ENCODE assay signal across 14 mouse cellular contexts in genomic region chr6:135662386-135662785, GRCm38 (mm10).
A peak's percentile ranks its signal among the peaks of the same experiment; 100 is the strongest.
DNase-seq lines count a peak whose midpoint lies in the region; ATAC-seq and TF ChIP-seq lines count a peak whose summit lies in the region.
"Had no signal": no experiment of that assay in that cellular context is flagged by ENCODE, and none has a peak within 500 bp of the region (broad histone marks: within the 10 kb centered on the region; RNA-seq: fewer than 3 reads in every experiment).

No protein-coding gene starts in this region.

- H3K4me1 ChIP-seq in hindbrain, postnatal 0 days (ENCODE audit: insufficient read depth, low read length): no peaks in the 10 kb centered on the region
- H3K4me1 ChIP-seq in hindbrain, embryonic 12.5 days: no peaks in the 10 kb centered on the region
- H3K4me1 ChIP-seq in heart, embryonic 10.5 days: no peaks in the 10 kb centered on the region
- H3K4me1 ChIP-seq: liver, embryonic 12.5 days; midbrain, embryonic 10.5 days had no signal

- WGBS in hindbrain, postnatal 0 days: 60% methylated on average over 3 of the region's 3 CpGs
- WGBS in hindbrain, embryonic 12.5 days: 90% methylated on average over 3 of the region's 3 CpGs
- WGBS in heart, embryonic 10.5 days: 86% methylated on average over 3 of the region's 3 CpGs

- no peaks in the 10 kb centered on the region for H3K9me3 ChIP-seq in hindbrain, postnatal 0 days (ENCODE audit: low read length)
- H3K9me3 ChIP-seq in hindbrain, embryonic 12.5 days (replicated peaks): no peaks in the 10 kb centered on the region
- H3K9me3 ChIP-seq in heart, embryonic 10.5 days: no peaks in the 10 kb centered on the region
- H3K9me3 ChIP-seq: liver, embryonic 12.5 days; midbrain, embryonic 10.5 days had no signal

- peak; percentile 26 for DNase-seq in hindbrain, postnatal 0 days (ENCODE audit: low spot score)
- peak; percentile 15 to 19 for DNase-seq in frontal cortex, postnatal 25 days (ENCODE audit: low spot score in 2 of 2)
- DNase-seq in layer of hippocampus, postnatal 36 days: peak; percentile 59 to 60
- peak; percentile 34 to 51 for DNase-seq in right cerebral cortex, postnatal 36 days (ENCODE audit: low spot score in 2 of 2)
- DNase-seq in heart, embryonic 10.5 days (ENCODE audit: low spot score): no peak
- DNase-seq in lung, postnatal 36 days: no peak
- DNase-seq: gastrocnemius, postnatal 14 days; kidney, adult 8-10 months; lung, postnatal 10 days; thymus, postnatal 14 days had no signal

- H3K9ac ChIP-seq in hindbrain, postnatal 0 days (replicated peaks; ENCODE audit: low read length): no peak overlapping the region
- no peak overlapping the region for H3K9ac ChIP-seq in hindbrain, embryonic 12.5 days
- H3K9ac ChIP-seq: hindbrain, embryonic 14.5 days; liver, embryonic 12.5 days had no signal

- H3K4me3 ChIP-seq in hindbrain, postnatal 0 days (ENCODE audit: low read length): no peak overlapping the region
- no peak overlapping the region for H3K4me3 ChIP-seq in hindbrain, embryonic 12.5 days
- no peak overlapping the region for H3K4me3 ChIP-seq in heart, embryonic 10.5 days
- H3K4me3 ChIP-seq: liver, embryonic 12.5 days; midbrain, embryonic 10.5 days had no signal

- TF ChIP-seq CTCF in hindbrain, postnatal 0 days (IDR thresholded peaks at IDR 0.05; ENCODE audit: low read depth): no peak

- no peak overlapping the region for H3K27ac ChIP-seq in hindbrain, postnatal 0 days
- no peak overlapping the region for H3K27ac ChIP-seq in hindbrain, embryonic 12.5 days
- H3K27ac ChIP-seq in heart, embryonic 10.5 days: no peak overlapping the region
- H3K27ac ChIP-seq: hindbrain, embryonic 14.5 days; liver, embryonic 12.5 days; midbrain, embryonic 10.5 days had no signal

- H3K27me3 ChIP-seq in hindbrain, postnatal 0 days (ENCODE audit: insufficient read depth, low read length): no peaks in the 10 kb centered on the region
- H3K27me3 ChIP-seq in hindbrain, embryonic 12.5 days: no peaks in the 10 kb centered on the region
- no peaks in the 10 kb centered on the region for H3K27me3 ChIP-seq in heart, embryonic 10.5 days (ENCODE audit: insufficient read depth, poor library complexity, severe bottlenecking)
- H3K27me3 ChIP-seq: liver, embryonic 12.5 days had no signal

- ATAC-seq in hindbrain, postnatal 0 days: no peak
- ATAC-seq in hindbrain, embryonic 12.5 days (ENCODE audit: low FRiP score): no peak
- ATAC-seq: liver, embryonic 12.5 days had no signal

- no peaks in the 10 kb centered on the region for H3K36me3 ChIP-seq in hindbrain, postnatal 0 days (ENCODE audit: insufficient read depth, low read length)
- H3K36me3 ChIP-seq in hindbrain, embryonic 12.5 days: no peaks in the 10 kb centered on the region
- no peaks in the 10 kb centered on the region for H3K36me3 ChIP-seq in heart, embryonic 10.5 days
- H3K36me3 ChIP-seq: liver, embryonic 12.5 days; midbrain, embryonic 10.5 days had no signal

- H3K4me2 ChIP-seq in hindbrain, postnatal 0 days (ENCODE audit: low read depth, low read length): no peak overlapping the region
- H3K4me2 ChIP-seq in hindbrain, embryonic 12.5 days (replicated peaks): no peak overlapping the region
- H3K4me2 ChIP-seq: hindbrain, embryonic 14.5 days; liver, embryonic 12.5 days had no signal

Comparison
In these comparisons a context has a peak if more than half of its experiments do, and no peak if none do; other contexts are left out.
1. DNase-seq: peak in hindbrain, postnatal 0 days (single experiment), frontal cortex, postnatal 25 days (2 of 2), layer of hippocampus, postnatal 36 days (2 of 2) and right cerebral cortex, postnatal 36 days (2 of 2); none in heart, embryonic 10.5 days (single experiment) and lung, postnatal 36 days (single experiment).